Mouse (Mus musculus) left cerebral cortex, postnatal 4 days (tissue): ENCODE measurements at regions not wholly inside any gene's neighbourhood (a gene's known extent, or its start where the extent isn't known, plus 50 kb on each side); places are given as distances from the start of the nearest gene placed in this dataset.

Source experiments
- DNase-seq: peaks from one replicate; pipeline ENCODE4 v3.0.0-alpha.2; 2022
- intact Hi-C: fragments of 180-260 bp; cut with DNase I; formaldehyde crosslinking; loops from one replicate; pipeline ENCODE4 v1.15.1; 2025

DNA sequence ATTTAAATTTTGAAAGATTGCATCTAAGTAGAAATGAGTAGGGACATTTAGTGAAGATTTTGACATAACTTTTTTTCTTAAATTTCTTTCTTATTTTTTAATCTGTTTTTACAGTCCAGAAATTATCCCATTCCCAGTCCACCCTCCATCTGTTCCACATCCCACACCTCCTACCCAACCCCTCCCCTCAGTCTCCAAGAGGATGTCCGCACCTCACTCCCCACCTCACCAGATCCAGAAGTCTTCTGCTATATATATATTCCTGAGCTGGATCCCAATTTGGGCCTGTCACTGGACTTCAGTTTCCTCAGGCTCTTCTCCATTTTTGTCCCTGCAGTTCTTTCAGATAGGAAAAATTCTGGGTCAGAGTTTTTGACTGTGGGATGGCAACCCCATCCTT is 3879.6 kb upstream of the Gm7489 start:
- DNase-seq: no peak
- intact Hi-C loops: no loop called here

DNA sequence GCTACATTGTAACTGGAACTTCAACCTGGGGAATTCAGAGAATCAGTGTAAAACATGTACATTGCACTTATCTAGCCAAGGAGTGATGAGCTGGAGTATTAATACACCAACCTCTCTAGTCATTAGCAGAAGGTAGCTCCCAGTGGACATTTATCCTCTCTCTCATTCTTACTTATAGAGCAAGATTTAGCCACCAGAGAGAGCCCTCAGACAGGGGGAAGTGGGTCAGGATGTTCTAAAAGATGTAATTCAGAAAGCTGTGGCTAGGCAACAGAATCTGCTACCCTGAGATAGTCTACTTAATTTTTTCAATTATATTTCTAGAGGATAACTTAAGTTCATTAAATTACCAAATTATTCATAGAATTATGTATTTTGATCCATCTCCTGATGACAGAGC is 3838.1 kb upstream of the Gm7489 start:
- intact Hi-C loops: no loop called here
- no peak for DNase-seq

DNA sequence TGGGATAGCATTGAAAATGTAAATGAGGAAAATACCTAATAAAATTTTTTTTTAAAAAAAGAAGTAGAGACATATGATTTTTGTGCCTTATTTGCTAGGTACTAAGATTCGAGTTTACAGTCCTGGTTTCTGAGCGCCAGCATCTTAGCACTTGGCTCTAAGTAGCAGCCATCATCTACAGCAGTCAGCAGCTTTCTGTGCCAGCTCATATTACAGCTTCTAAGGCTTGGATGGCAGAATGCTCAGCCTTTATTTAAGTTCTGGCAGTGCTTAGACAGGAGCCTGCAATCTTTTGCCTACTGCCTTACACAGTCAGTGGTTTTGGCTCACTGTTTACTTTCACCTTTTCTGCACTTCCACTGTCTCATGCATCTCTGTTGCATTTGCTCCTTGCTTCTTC is 3831.2 kb upstream of the Gm7489 start:
- DNase-seq: no peak
- intact Hi-C loops: no loop called here

DNA sequence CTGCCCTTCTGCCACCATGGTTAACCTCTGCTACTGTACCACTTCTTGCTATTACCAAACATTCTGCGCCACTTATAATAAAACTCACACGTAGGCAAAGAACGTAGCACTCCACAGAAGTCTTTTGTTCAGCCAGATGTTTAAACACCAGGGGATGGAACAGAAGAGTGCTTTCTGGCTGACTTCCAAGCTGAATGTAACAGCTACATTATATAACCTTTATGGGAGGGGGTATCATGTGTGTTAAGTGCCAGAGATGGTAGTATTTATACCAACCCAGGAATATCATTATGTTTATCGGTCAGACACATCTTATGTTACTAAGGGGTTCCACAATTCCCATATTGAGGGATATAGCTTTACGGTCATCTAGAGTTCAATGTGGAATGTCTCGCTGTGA is 3830.8 kb upstream of the Gm7489 start:
- DNase-seq: no peak
- intact Hi-C loops: no loop called here

DNA sequence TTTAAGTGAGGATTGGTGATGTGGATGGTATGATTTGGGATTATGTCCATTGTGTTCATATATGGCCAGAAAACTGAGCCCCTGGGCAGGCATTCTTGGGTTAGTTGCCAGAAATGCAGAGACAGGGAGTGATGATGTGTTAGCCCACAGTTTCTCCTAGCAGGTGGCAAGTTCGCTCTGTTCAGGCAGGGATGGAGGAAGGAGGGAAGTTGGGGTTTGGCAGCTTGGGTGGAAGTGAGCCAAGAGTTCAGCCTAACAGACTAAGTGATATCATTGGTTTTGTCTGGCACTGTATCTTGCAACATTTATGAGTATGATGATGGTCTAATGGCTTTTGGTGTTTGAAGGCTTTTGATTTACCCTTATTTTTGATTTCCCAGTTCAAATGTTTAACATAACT is 3806.5 kb upstream of the Gm7489 start:
- intact Hi-C loops: no loop called here
- no peak for DNase-seq

DNA sequence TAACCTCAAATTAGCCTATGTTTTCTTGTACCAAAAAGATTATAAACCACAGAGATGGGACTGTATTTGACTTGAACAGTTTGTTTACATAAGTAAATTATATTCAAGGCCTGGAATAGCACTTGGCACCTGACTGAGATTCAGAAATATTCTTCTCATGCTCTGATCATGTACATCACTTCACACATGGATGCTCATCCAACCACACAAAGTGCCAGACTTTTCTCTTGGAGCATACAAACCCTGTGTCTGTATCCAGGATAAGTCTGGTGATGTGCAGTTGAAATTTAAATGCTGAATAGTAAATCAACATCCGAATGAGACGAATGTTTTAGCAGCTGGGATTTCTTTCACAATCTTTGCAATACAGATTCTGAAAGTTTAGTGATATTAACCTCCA is 3802.3 kb upstream of the Gm7489 start:
- intact Hi-C loops: no loop called here
- no peak for DNase-seq

DNA sequence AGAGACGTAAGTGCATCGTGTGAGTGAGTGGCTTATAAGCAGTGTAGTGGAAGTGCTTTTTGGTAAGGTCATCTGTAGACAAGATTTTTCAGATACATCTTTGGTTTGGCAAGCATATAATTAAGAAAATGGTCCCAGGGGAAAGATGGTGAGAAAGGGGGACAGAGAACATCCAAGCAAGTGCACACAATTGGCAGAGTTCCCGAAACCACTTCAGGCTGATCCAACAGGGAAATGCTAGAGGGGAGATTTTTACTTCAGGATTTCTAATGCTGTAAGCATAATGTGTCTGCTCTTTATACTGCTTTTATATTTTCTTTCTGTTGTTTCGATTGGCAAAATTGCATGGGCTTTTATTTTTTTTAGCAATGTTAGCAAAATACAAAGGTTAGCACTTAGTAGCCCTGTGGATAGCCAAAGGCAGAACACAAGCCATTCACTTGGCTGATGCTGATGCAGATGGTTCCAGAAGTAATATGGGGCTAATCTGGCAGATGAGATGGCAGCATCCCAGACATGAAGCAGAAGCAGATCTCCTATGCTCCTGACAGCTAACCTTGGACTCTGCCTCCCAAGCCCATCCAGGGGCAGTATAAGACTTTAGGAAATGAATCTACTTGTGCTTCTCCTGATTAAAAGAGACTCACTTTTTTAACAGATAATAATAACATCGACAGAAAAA is 3782.0 kb upstream of the Gm7489 start:
- intact Hi-C loops: no loop called here
- peak; percentile 35 for DNase-seq

DNA sequence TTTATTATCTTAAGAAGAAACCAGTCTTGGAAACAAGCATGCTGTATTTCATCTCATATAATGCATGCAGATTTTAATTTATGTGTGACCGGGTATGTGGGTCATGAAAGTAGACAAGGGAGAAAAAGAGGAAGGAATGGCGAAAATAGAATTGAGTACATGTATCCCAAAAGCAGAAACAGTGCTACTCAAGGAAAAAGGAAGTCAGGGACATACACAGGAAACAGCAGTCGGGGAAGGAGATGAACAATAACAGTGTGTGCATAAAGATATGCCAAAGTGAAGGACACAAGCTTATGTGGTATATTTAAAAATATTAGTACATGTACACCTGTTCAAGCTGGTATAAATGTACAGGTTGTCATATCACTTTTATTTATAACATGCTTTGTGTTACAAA is 3775.8 kb upstream of the Gm7489 start:
- intact Hi-C loops: no loop called here
- DNase-seq: no peak

DNA sequence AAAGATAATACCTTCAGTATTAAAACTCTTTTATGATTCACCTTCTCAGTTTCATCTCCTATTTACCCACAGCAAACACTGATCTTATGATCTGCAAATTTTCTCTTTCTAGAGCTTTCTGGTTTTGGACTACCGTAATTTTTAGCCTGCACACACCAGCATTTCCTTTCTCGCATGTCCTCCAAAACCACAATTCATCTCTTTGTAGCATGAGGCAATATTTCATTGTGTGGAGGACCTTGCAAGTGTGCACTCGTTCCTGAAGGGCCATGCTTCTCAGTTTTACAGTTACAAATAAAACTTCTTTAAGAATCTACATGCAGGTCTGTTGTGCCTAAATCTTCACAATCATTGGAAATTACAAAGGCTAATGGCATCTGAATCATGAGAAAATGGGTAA is 3730.8 kb upstream of the Gm7489 start:
- intact Hi-C loops: no loop called here
- no peak for DNase-seq

DNA sequence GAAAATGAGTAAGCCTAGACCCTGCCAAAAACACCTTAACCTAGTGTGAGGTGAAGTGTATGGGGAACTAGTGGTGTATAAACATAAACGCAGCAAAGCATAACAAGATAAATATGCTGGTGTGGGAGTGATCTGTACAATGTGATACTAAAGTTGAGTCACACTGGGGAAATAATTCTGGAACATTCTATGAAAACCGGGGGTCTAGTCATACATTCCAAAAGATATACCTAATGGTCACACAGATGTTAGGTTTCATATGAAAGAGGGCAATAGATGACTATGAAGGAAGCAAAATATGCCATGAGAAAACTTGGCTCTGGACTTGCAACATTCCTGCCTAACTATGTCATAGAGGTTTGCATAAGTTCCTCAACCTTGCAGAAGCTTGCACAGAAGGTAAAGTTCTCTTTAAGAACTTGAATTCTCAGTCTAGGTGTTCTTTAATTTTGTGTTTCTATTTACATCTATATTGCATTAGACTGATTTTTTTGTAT is 3712.4 kb upstream of the Gm7489 start:
- intact Hi-C loops: no loop called here

DNA sequence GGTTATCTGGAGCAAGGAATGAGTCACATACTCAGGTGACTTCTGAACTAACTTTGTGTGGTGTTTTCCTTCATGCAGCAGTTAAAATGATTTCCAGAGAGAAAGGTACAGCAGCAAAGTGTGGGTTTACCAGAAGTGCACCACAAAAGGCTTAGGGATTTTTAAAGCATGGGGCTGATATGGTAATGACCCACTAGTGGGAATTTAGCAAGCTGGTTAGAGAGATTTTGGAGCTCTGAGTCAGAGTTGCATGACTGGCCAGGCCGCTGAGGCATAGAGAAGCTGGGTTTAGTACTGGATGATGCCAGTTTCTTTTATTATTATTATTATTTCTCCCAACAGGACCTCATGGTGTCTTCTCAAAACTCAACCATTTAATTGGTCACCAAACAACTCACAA is 3701.5 kb upstream of the Gm7489 start:
- DNase-seq: no peak
- intact Hi-C loops: no loop called here

More for the DNA sequence above, 3712.4 kb upstream of the Gm7489 start:
- no peak for DNase-seq
